Mouse (Mus musculus) stomach, postnatal 0 days (tissue): Measurements from ENCODE around the gene Slc15a4.

ENCODE experiments used
- CTCF ChIP-seq: IDR thresholded peaks from 2 replicates; pipeline ENCODE4 v1.5.1; 2016; ENCODE audit warnings: antibody characterized with exemption, low read depth, mild to moderate bottlenecking, moderate library complexity
- EP300 ChIP-seq: optimal IDR thresholded peaks from 2 replicates; pipeline ENCODE3; 2016; ENCODE audit warnings: antibody characterized with exemption

- TF ChIP-seq CTCF (0 out of 2 replicates have a peak, but pooled peaks have one; percentile 2), EP300 (peak; percentile 97)
Measured at GRCm38 (mm10) chr5:127616884-127617635, 15.6 kb downstream of the Slc15a4 start.
